Mouse (Mus musculus) embryonic facial prominence, embryonic 14.5 days (tissue): ENCODE measurements around the gene Zbtb8os. TPM values are rescaled to one million over a fixed set of nuclear protein-coding genes. Genes with fewer than 3 reads are reported as not detected.

Experiments used
- ATAC-seq: fragments of 200-750 bp; cut with Nextera tagmentation; 2 replicates; pipeline ENCODE4 v1.8.0; 2017; ENCODE audit warnings: low read depth, moderate number of reproducible peaks, moderate TSS enrichment
- DNase-seq: peaks from one replicate; pipeline ENCODE4 v3.0.0-alpha.2; 2015; ENCODE audit warnings: low spot score
- H3K27ac ChIP-seq: fragments of 300-500 bp; sonication (generic); replicated peaks from 2 replicates; pipeline ENCODE4 v1.5.1; 2014; ENCODE audit warnings: low read depth, mild to moderate bottlenecking, low read length, moderate library complexity
- H3K27me3 ChIP-seq: fragments of 300-500 bp; sonication (generic); replicated peaks from 2 replicates; pipeline ENCODE4 v1.6.1; 2014; ENCODE audit warnings: low read length; ENCODE audit not compliant: control insufficient read depth, insufficient read depth
- H3K36me3 ChIP-seq: fragments of 300-500 bp; sonication (generic); 2 replicates; pipeline ENCODE4 v1.6.1; 2014; ENCODE audit warnings: low read length, mixed read lengths; ENCODE audit not compliant: control insufficient read depth, insufficient read depth
- H3K4me1 ChIP-seq: fragments of 300-500 bp; sonication (generic); 2 replicates; pipeline ENCODE4 v1.6.1; 2014; ENCODE audit warnings: antibody characterized with exemption, low read length; ENCODE audit not compliant: control insufficient read depth, insufficient read depth
- H3K4me2 ChIP-seq: fragments of 300-500 bp; sonication (generic); 2 replicates; pipeline ENCODE4 v1.6.1; 2014; ENCODE audit warnings: low read depth, mild to moderate bottlenecking, low read length, moderate library complexity, mixed read lengths
- H3K4me3 ChIP-seq: fragments of 300-500 bp; sonication (generic); 2 replicates; pipeline ENCODE4 v1.5.1; 2014; ENCODE audit warnings: low read depth, mild to moderate bottlenecking, low read length
- H3K9ac ChIP-seq: fragments of 300-500 bp; sonication (generic); 2 replicates; pipeline ENCODE4 v1.6.1; 2014; ENCODE audit warnings: low read depth, mild to moderate bottlenecking, low read length, moderate library complexity, mixed read lengths
- H3K9me3 ChIP-seq: fragments of 300-500 bp; sonication (generic); 2 replicates; pipeline ENCODE4 v1.6.1; 2016; ENCODE audit warnings: low read length; ENCODE audit not compliant: control insufficient read depth
- WGBS: fragments of 180-500 bp; shearing (Covaris S2); extraction: QIAGEN DNeasy Blood & Tissue Kit; methylation state at CpG from one replicate; pipeline ENCODE4 v1.1.7; 2014; 5-methylcytosine and 5-hydroxymethylcytosine counted together
- polyA plus RNA-seq: library from polyadenylated mRNA; unstranded; fragments of >200 nt; fragmentation: Nextera tagmentation; extraction: Ambion mirVana; gene quantifications from 2 replicates; pipeline ENCODE4 v1.2.1, GENCODE M21; 2014

Zbtb8os gene
- polyA plus RNA-seq, 1 experiment from 2014 or later, result 37.1 TPM

- 0 out of 2 replicates have a peak, but pooled peaks cover 4% of the 10 kb centered on the region for H3K27me3 ChIP-seq
- ATAC-seq (no peak), DNase-seq (no peak)
- H3K4me1 ChIP-seq, result no peaks in the 10 kb centered on the region
- WGBS, result 93% methylated on average over 3 of the region's 3 CpGs
- H3K4me2 ChIP-seq, result no peak overlapping the region
- H3K9me3 ChIP-seq, result no peaks in the 10 kb centered on the region
- no peak overlapping the region for H3K27ac ChIP-seq
- no peak overlapping the region for H3K4me3 ChIP-seq
- no peaks in the 10 kb centered on the region for H3K36me3 ChIP-seq
- H3K9ac ChIP-seq, result no peak overlapping the region
These were observed 48.1 kb downstream of the Zbtb8os start for GRCm38 (mm10) chr4:129383586-129383985.

- ATAC-seq (no peak), DNase-seq (peak; percentile 53)
- H3K27ac ChIP-seq, result no peak overlapping the region
- no peak overlapping the region for H3K4me3 ChIP-seq
- no peaks in the 10 kb centered on the region for H3K4me1 ChIP-seq
- H3K36me3 ChIP-seq, result no peaks in the 10 kb centered on the region
- no peak overlapping the region for H3K9ac ChIP-seq
- H3K27me3 ChIP-seq, result no peaks in the 10 kb centered on the region
- 25% methylated on average over 6 of the region's 6 CpGs for WGBS
- H3K9me3 ChIP-seq, result no peaks in the 10 kb centered on the region
- no peak overlapping the region for H3K4me2 ChIP-seq
These were observed 48.9 kb downstream of the Zbtb8os start for GRCm38 (mm10) chr4:129384440-129384839.

- 86% methylated on average over 11 of the region's 11 CpGs for WGBS
- H3K27ac ChIP-seq, result no peak overlapping the region
- no peaks in the 10 kb centered on the region for H3K27me3 ChIP-seq
- H3K4me3 ChIP-seq, result no peak overlapping the region
- H3K9me3 ChIP-seq, result no peaks in the 10 kb centered on the region
- no peak overlapping the region for H3K4me2 ChIP-seq
- ATAC-seq (no peak), DNase-seq (no peak)
- H3K36me3 ChIP-seq, result no peaks in the 10 kb centered on the region
- no peak overlapping the region for H3K9ac ChIP-seq
- no peaks in the 10 kb centered on the region for H3K4me1 ChIP-seq
These were observed 50.2 kb downstream of the Zbtb8os start for GRCm38 (mm10) chr4:129385685-129386084.

GRCm38 (mm10) chr4:129386269-129386946 lies 50.9 kb downstream of the Zbtb8os start:
- no peak overlapping the region for H3K4me2 ChIP-seq
- H3K4me3 ChIP-seq, result no peak overlapping the region
- no peaks in the 10 kb centered on the region for H3K9me3 ChIP-seq
- H3K4me1 ChIP-seq, result no peaks in the 10 kb centered on the region
- ATAC-seq, result no peak
- no peak overlapping the region for H3K9ac ChIP-seq
- 86% methylated on average over 8 of the region's 8 CpGs for WGBS
- no peak overlapping the region for H3K27ac ChIP-seq
- no peak for DNase-seq
- H3K27me3 ChIP-seq, result no peaks in the 10 kb centered on the region
- no peaks in the 10 kb centered on the region for H3K36me3 ChIP-seq

GRCm38 (mm10) chr4:129386989-129387388 lies 51.5 kb downstream of the Zbtb8os start:
- no peaks in the 10 kb centered on the region for H3K9me3 ChIP-seq
- 59% methylated on average over 1 of the region's 2 CpGs for WGBS
- no peak for DNase-seq

GRCm38 (mm10) chr4:129388404-129388803 lies 52.9 kb downstream of the Zbtb8os start:
- no peak for DNase-seq
- Histone ChIP-seq H3K4me1 (no peaks in the 10 kb centered on the region), H3K9ac (no peak overlapping the region), H3K9me3 (no peaks in the 10 kb centered on the region), H3K4me2 (no peak overlapping the region), H3K27ac (no peak overlapping the region), H3K4me3 (no peak overlapping the region), H3K27me3 (no peaks in the 10 kb centered on the region), H3K36me3 (no peaks in the 10 kb centered on the region)
- no peak for ATAC-seq
- WGBS, result 84% methylated on average over 5 of the region's 5 CpGs

More at GRCm38 (mm10) chr4:129386989-129387388, 51.5 kb downstream of the Zbtb8os start:
- Histone ChIP-seq H3K4me3 (no peak overlapping the region), H3K27me3 (no peaks in the 10 kb centered on the region), H3K9ac (no peak overlapping the region), H3K4me2 (no peak overlapping the region), H3K27ac (no peak overlapping the region), H3K36me3 (no peaks in the 10 kb centered on the region), H3K4me1 (no peaks in the 10 kb centered on the region)
- no peak for ATAC-seq

GRCm38 (mm10) chr4:129390216-129390743 lies 54.8 kb downstream of the Zbtb8os start:
- Histone ChIP-seq H3K4me3 (no peak overlapping the region), H3K27me3 (no peaks in the 10 kb centered on the region), H3K4me2 (no peak overlapping the region), H3K9ac (no peak overlapping the region), H3K27ac (no peak overlapping the region), H3K9me3 (no peaks in the 10 kb centered on the region), H3K4me1 (no peaks in the 10 kb centered on the region), H3K36me3 (no peaks in the 10 kb centered on the region)
- DNase-seq (no peak), ATAC-seq (no peak)
- WGBS, result 75% methylated on average over 14 of the region's 14 CpGs

GRCm38 (mm10) chr4:129390936-129391557 lies 55.6 kb downstream of the Zbtb8os start:
- Histone ChIP-seq H3K9ac (no peak overlapping the region), H3K36me3 (no peaks in the 10 kb centered on the region), H3K9me3 (no peaks in the 10 kb centered on the region), H3K4me2 (no peak overlapping the region), H3K27ac (no peak overlapping the region), H3K4me1 (no peaks in the 10 kb centered on the region), H3K4me3 (no peak overlapping the region), H3K27me3 (no peaks in the 10 kb centered on the region)
- ATAC-seq (no peak), DNase-seq (no peak)
- 86% methylated on average over 7 of the region's 7 CpGs for WGBS
